Mouse (Mus musculus) urinary bladder, adult 2 months (tissue): ENCODE data around the gene N4bp2. TPM values are rescaled to one million over a fixed set of nuclear protein-coding genes. Genes with fewer than 3 reads are reported as not detected.

Experiments
- DNase-seq: peaks from one replicate; pipeline ENCODE4 v3.0.0; 2022; ENCODE audit warnings: low spot score
- polyA plus RNA-seq: library from polyadenylated mRNA; depleted of rRNA; stranded (reverse); fragments of >200 nt; gene quantifications from 2 replicates; pipeline ENCODE4 v1.2.3, GENCODE M21; 2012; rRNA removed

N4bp2 gene
- polyA plus RNA-seq, 1 experiment = 7.9 TPM

GRCm38 (mm10) chr5:65862217-65862927, 99.1 kb downstream of the N4bp2 start:
- no peak for DNase-seq

- no peak for DNase-seq
Measured at GRCm38 (mm10) chr5:65863349-65863749, 100.0 kb downstream of the N4bp2 start.

GRCm38 (mm10) chr5:65864486-65864885, 101.2 kb downstream of the N4bp2 start:
- no peak for DNase-seq

GRCm38 (mm10) chr5:65864946-65865345, 101.6 kb downstream of the N4bp2 start:
- no peak for DNase-seq

GRCm38 (mm10) chr5:65866591-65866990, 103.3 kb downstream of the N4bp2 start:
- DNase-seq = no peak

GRCm38 (mm10) chr5:65867380-65868116, 104.2 kb downstream of the N4bp2 start:
- DNase-seq = no peak

- no peak for DNase-seq
Measured at GRCm38 (mm10) chr5:65868419-65868818, 105.1 kb downstream of the N4bp2 start.

GRCm38 (mm10) chr5:65869660-65870059, 106.3 kb downstream of the N4bp2 start:
- no peak for DNase-seq

- no peak for DNase-seq
Measured at GRCm38 (mm10) chr5:65871276-65871875, 108.1 kb downstream of the N4bp2 start.

GRCm38 (mm10) chr5:65873212-65873611, 109.9 kb downstream of the N4bp2 start:
- DNase-seq = no peak

- no peak for DNase-seq
Measured at GRCm38 (mm10) chr5:65875269-65875668, 111.9 kb downstream of the N4bp2 start.

GRCm38 (mm10) chr5:65878367-65878766, 115.0 kb downstream of the N4bp2 start:
- DNase-seq = no peak

Other genes starting within 250 kb of the N4bp2 start
- gene Smim14, start 226.3 kb upstream of the N4bp2 start, polyA plus RNA-seq = 259 and 310 TPM in 2 replicates
- 72.3 and 74.4 TPM in 2 replicates for gene Ube2k, start 226.3 kb upstream of the N4bp2 start, polyA plus RNA-seq
- gene Pds5a, start 65.2 kb upstream of the N4bp2 start, polyA plus RNA-seq = 63.1 and 65.6 TPM in 2 replicates
- 1.0 and 1.3 TPM in 2 replicates for gene Rhoh, start 97.7 kb downstream of the N4bp2 start, polyA plus RNA-seq
- gene Chrna9, start 171.4 kb downstream of the N4bp2 start, polyA plus RNA-seq = not detected in 2 replicates
- gene 9130230L23Rik, start 240.8 kb downstream of the N4bp2 start, polyA plus RNA-seq = 1.5 and 1.8 TPM in 2 replicates